Mouse (Mus musculus): ENCODE data around the gene Tmem150b.

Tmem150b gene

DNA sequence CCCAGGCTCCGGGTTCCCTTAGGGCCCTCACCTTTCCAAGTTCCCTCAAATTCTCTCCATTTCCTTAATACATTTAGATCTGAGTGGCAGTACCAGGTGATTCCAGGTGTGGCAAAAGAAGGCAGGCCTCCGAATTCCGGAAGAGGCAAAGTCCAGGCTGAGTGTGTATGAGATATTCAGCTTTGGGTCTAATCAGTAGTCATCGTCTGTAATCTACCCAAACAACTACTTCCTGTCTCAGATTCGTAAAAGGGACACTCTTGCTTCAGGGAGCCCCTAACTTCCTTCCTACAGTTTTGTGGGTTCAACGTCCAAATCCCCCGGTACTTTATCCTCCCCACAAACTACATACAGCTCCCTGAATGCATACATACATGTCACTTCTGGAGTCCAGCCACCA, at the start of gene Tmem150b:
TSS of gene Tmem150b (minus strand) at position 81 of the 400 bp plus-strand sequence.
- in situ Hi-C loops (cut with MseI, MboI), result no loop called here

DNA sequence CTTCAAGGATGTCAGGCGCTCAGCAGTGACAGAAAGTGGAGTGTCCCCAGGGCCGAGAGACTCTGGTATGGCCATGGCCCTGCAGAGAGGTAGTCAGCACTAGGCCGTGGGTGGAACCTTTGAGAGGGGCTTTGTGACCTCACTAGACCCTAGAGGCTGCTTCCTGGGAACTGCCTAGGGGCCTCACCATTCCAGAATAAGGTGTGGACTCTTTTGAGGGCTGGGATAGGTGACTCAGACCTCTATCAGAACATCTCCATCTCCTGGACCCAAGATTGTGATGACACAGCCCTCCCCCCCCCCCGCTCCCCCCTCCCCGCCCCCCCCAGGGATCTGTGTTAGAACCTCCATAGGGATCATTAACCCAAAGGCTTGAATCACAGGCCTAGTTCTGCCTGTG, 46.2 kb upstream of the Tmem150b start, which contains the start of gene Fam71e2:
TSS of gene Fam71e2 (minus strand) at position 101 of the 400 bp plus-strand sequence.
- in situ Hi-C loops (cut with MseI, MboI), result no loop called here

- in situ Hi-C loops (cut with MseI, MboI), result no loop called here
Measured at GRCm38 (mm10) chr7:4764946-4765710, 40.1 kb upstream of the Tmem150b start.

DNA sequence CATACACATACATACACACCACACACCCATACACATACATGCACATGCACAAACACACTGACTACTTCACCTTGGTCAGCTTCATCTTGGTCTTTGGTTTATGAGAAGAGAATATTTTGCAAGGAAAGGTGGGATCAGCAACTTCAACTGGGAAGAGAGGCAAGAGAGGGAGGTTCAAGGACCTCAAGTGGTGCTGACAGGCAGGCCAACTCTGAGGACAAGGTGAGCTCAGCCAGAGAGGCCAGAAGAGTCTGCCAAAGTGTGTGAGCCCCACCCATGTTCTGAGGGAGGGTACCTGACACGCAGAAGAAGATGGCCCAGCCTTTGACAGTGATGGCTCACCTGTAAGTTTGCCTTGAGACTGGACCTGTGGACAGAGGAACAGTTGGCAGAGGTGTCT, 34.6 kb upstream of the Tmem150b start:
- in situ Hi-C loops (cut with MseI, MboI), result no loop called here

DNA sequence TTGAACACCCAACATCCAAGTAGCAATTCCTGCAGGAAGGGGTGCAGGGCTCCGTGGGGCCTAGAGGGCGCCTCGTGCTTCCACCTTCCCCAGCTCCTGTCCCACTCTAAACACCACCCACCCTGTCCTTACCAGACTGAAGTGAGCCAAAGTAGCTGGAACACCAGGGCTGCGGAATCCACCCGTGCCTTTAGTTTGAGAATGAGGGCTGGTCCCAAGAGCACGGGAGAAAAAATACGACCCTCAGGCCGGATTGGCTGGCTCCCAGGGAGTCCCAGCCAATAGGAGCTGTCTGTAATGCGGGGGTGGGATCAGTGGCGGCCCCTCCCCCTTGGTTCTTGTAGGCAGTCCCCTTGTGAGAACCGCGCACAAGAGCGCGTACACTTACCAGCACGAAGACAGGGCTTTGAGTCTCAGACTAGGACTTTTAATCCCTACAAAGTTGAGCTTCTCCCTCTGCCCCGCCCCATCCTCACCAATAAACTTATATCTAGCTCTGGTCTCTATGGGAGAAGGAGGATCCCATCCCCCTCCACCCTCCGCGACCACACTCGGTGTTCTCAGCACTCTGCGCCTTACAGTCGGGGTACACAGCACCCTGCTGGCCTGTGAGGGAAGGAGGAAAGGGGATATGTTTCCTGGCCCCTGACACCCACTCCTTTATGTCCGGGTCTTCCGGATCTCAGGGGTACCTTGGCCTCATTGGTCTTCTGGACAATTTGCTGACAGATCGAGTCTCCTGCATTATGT, 27.9 kb upstream of the Tmem150b start, which contains the start of gene Cox6b2:
TSS of gene Cox6b2 (minus strand) at position 274 of the 750 bp plus-strand sequence.
- in situ Hi-C loops (cut with MseI, MboI), result no loop called here

DNA sequence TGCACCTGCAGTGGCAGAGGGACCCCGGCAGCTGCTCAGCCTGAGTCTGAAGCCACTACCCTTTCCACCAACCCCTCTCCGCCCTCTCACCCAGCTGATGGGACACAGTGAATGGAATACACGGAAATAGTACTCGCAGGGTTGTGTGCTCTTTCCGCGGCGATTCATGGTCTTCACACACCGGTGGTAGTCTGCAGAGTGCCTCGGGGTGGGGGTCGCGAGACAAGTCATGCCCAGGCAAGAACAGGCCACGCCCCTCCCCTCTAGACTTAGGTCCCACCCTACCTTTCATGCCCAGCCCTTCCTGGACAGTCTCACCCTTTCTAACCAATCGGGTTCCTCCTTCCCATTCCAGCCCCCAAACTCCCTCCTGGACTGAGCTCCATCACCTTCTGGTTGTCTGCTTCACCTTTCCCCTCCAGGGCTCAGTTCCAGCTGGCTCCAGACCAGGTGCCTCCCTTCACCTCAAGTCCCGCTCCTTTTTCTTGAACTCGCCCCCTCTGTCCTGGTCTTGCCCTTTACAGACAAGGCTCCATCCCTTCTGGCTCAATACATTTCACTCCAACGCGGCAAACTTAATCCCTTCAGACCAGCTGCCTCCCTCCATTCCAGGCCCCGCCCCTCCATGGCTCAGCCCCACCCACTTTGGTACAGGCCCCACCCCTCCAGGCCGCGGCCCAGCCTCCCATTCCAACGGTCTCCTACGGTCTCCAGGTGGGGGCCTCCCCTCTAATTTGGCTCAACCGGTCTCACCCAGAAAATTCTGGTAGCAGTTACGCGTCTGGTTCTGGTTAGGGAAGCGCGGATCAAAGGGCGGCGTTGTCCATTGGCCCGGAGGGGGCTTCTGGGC, 27.1 kb upstream of the Tmem150b start:
- in situ Hi-C loops (cut with MseI, MboI), result no loop called here

DNA sequence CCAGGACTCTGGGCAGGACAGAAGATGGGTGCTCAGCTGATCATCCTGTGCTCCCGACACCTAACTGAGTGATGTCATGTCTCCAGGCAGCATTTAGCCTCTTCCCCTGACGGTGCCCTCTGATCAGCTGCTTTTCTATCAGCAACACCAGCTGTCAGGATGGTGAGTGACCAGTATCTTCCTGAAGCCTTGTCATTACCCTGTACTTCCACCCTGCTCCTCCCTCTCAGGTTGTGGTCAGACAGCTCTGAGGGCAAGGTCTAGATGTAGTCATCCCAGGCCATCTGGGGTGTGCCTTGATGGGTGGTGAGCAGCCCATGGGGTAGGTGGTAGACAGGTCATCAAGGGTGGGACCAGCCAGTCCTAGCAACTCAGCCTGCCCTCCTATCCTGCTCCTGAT, 24.1 kb upstream of the Tmem150b start:
- in situ Hi-C loops (cut with MseI, MboI), result no loop called here

DNA sequence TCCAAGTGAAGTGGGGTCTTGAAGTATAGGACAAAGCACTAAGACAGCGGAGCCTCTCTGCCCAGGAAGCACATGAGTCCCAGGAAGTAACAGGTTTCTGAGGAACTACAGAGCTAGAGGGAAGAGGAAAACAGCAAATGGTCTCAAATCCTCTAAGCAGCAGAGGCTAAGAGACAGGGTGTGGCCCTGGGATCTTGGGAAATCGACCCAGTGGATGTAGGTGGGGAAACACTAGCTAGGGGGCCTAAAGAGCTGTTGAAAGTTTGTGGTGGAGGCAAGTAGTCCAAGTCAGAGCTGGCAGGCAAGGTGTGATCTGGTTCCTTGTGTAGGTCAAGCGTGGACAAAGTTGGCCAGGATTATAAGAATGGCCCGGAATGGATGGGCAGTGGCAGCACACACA, 23.3 kb upstream of the Tmem150b start:
- in situ Hi-C loops (cut with MseI, MboI), result no loop called here

DNA sequence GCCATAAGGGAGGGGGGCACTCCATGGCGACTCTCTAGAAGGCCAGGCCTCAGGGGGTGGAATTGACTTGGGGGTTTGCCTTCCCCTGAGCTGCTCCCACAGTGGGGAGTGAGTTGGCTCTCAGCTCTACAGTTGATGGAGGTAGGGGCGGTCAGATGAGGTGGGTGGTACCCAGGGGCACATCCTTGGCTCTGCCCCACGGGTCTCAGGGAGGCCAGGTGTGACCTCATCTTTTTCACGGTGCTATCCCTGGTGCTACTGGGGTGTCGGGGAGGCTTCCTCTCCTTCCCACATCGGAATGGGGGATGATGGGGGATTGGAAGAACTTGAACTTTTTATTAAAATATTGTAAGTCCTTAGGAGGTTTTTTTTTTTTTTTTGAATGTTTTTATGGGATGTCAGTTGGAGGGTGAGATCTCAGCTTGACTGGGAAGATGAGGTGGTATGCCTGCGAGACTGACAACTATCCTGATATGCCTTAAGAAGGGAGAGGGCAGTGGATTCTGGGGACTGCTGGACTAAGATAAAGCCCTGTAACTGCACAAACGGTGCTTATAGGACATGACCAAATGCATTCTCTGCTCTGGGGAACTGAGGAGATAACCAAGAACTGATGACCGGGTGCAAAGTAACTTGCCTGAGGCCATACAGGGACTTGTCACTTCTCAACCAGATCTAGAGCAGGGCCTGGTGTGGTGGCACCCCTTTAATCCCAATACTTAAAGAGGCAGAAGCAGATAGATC, 22.3 kb upstream of the Tmem150b start:
- in situ Hi-C loops (cut with MseI, MboI), result no loop called here

DNA sequence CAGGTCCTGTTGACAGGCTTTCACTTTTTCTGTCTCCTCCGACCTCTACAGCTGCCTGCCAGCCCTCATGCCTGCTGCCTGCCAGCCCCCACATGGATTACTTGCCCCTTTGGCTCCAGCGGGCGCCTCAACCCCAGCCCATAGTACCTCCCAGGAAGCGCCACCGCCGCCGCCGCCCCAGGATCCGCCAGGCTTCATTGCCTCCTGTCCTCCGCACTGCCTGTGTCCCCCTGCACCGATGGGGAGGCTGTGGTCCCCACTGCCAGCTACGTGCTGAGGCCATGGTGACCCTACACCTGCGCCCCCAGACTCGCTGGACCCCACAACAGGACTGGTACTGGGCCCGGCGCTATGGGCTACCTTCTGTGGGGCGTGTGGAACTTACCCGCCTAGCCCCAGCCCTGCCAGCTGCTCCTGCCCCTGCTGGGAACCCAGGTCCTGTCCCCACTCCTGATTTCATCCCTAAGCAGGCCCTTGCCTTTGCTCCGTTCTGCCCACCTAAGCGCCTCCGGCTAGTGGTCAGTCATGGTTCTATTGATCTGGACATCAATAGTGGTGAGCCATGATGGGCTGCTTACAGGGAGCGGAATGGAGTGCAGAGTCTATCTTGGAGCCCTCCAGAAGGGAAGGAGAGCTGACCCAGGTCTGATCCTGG, 21.4 kb upstream of the Tmem150b start:
- in situ Hi-C loops (cut with MseI, MboI), result no loop called here

DNA sequence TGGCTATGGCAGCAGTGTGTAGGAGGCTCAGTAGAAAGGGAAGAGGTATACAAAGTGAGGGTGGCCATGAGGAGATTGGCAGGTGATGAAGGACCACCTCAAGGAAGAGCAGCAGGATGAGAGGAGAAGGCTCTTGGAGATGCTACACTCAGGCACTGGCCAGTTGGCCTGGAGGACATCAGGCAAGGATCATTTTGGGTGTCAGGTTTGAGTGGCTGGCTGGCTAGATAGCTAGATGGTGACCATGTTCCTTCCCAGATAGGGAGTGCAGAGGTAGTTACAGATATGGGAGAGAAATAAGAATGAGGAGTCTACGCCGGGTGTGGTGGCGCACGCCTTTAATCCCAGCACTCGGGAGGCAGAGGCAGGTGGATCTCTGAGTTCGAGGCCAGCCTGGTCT, 19.8 kb upstream of the Tmem150b start:
- in situ Hi-C loops (cut with MseI, MboI), result no loop called here

DNA sequence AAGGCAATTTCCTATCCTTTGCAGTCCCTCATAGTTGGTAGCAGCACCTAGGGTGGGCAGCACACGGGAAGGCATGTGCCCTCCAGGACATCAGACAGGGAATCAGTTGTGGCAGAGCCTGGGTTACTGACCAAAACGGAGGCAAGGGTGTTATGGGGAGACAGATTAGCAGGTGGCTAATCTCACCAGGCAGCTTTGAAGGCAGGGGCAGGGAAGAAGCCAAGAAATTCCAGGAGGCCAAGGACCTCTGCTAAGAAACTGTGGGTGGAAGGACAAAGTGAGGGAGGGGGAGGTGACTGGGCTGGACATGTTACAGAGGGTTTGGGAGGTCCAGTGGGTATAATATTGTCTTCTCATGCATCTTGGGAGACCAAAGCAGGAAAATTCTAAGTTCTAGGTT, 18.3 kb upstream of the Tmem150b start:
- in situ Hi-C loops (cut with MseI, MboI), result no loop called here

DNA sequence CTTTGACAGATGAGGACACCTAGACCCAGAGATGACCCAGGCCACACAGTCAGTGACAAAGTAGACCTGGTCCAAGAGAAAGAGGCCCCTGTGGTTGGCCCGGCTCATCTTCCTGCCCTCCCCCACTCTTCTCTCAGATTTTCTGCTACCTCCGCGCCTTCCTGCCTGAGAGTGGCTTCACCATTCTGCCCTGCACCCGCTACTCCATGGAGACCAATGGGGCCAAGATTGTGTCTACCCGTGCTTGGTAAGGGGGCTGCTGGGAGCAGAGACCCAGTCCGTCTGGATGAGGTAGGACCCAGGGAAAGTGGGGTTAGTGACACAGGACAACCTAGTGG, 17.4 kb upstream of the Tmem150b start:
- in situ Hi-C loops (cut with MseI, MboI), result no loop called here

GRCm38 (mm10) chr7:4741672-4742481, 16.8 kb upstream of the Tmem150b start:
- in situ Hi-C loops (cut with MseI, MboI), result no loop called here

- in situ Hi-C loops (cut with MseI, MboI), result no loop called here
Measured at GRCm38 (mm10) chr7:4741151-4741550, 16.1 kb upstream of the Tmem150b start.

GRCm38 (mm10) chr7:4740309-4740727, 15.3 kb upstream of the Tmem150b start:
- in situ Hi-C loops (cut with MseI, MboI), result no loop called here

DNA sequence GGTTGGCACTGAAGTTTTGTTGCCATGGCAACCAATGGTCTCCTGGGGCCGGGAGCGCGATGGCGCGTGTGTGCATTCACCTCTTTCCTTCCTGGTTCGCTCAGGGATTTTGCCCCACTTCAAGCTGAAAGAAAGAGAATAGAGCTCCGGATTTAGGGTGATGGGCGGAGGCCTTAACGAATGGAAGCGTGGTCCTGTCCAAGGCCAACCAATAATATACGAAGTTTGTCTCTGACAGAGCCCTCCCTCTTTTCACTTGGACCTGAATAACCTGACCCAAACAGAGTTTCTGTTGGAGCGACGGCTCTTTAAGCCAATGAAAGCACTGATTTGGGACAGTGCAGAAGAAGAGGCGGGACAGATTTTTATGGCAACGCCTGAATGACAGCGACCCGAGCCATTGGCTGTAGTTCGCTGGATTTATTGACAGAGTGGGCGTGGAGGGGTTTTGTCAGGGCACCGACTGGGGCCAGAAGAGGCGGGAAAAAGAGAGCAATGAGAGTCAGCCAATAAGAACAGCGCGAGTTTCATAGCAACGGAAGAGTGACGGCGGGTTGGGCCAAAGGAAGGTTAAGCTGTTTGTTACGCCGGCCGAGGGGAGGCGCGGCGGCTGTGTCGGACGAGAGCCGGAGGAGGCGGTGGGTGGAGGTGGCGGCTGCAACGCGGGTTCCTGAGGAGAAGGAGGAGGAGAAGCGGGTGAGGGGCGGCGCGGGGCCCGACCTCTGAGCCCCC, 14.7 kb upstream of the Tmem150b start, which contains the start of gene Kmt5c:
TSS of gene Kmt5c (plus strand) at position 572 of the 732 bp plus-strand sequence.
- in situ Hi-C loops (cut with MseI, MboI), result no loop called here

- in situ Hi-C loops (cut with MseI, MboI), result no loop called here
Measured at GRCm38 (mm10) chr7:4739041-4739543, 14.0 kb upstream of the Tmem150b start.

GRCm38 (mm10) chr7:4732968-4733392, 7.9 kb upstream of the Tmem150b start:
- in situ Hi-C loops (cut with MseI, MboI), result no loop called here

All from mouse trophoblast stem cell (cell line).